Mouse (Mus musculus) stomach, embryonic 16.5 days (tissue): ENCODE measurements at regions not wholly inside any gene's neighbourhood (a gene's known extent, or its start where the extent isn't known, plus 50 kb on each side); places are given as distances from the start of the nearest gene placed in this dataset.

Experiments
- ATAC-seq: fragments of 200-750 bp; cut with Nextera tagmentation; 2 replicates; pipeline ENCODE4 v1.8.0; 2017; ENCODE audit warnings: moderate number of reproducible peaks, moderate TSS enrichment; ENCODE audit not compliant: insufficient read depth, low FRiP score
- H3K27ac ChIP-seq: fragments of 300-500 bp; sonication (generic); 2 replicates; pipeline ENCODE4 v1.5.1; 2014; ENCODE audit warnings: low read length
- H3K27me3 ChIP-seq: fragments of 300-500 bp; sonication (generic); 2 replicates; pipeline ENCODE4 v1.6.1; 2014; ENCODE audit warnings: low read length, control low read depth, mixed read lengths; ENCODE audit not compliant: control insufficient read depth, insufficient read depth
- H3K36me3 ChIP-seq: fragments of 300-500 bp; sonication (generic); 2 replicates; pipeline ENCODE4 v1.6.1; 2014; ENCODE audit warnings: low read length; ENCODE audit not compliant: control insufficient read depth, insufficient read depth
- H3K4me1 ChIP-seq: fragments of 300-500 bp; sonication (generic); 2 replicates; pipeline ENCODE4 v1.6.1; 2014; ENCODE audit warnings: low read length, control low read depth, mixed read lengths; ENCODE audit not compliant: control insufficient read depth, insufficient read depth
- H3K4me2 ChIP-seq: fragments of 300-500 bp; sonication (generic); 2 replicates; pipeline ENCODE4 v1.6.1; 2014; ENCODE audit warnings: low read depth, low read length, mixed read lengths
- H3K4me3 ChIP-seq: fragments of 300-500 bp; sonication (generic); replicated peaks from 2 replicates; pipeline ENCODE4 v1.5.1; 2014; ENCODE audit warnings: mild to moderate bottlenecking, low read length
- H3K9ac ChIP-seq: fragments of 300-500 bp; sonication (generic); 2 replicates; pipeline ENCODE4 v1.6.1; 2014; ENCODE audit warnings: low read length
- H3K9me3 ChIP-seq: fragments of 300-500 bp; sonication (generic); replicated peaks from 2 replicates; pipeline ENCODE4 v1.6.1; 2016; ENCODE audit warnings: low read length, control low read depth; ENCODE audit not compliant: control insufficient read depth
- whole genome bisulfite sequencing: fragments of 180-500 bp; shearing (Covaris S2); extraction: QIAGEN DNeasy Blood & Tissue Kit; methylation state at CpG from one replicate; pipeline ENCODE4 v1.1.7; 2014; 5-methylcytosine and 5-hydroxymethylcytosine counted together

DNA sequence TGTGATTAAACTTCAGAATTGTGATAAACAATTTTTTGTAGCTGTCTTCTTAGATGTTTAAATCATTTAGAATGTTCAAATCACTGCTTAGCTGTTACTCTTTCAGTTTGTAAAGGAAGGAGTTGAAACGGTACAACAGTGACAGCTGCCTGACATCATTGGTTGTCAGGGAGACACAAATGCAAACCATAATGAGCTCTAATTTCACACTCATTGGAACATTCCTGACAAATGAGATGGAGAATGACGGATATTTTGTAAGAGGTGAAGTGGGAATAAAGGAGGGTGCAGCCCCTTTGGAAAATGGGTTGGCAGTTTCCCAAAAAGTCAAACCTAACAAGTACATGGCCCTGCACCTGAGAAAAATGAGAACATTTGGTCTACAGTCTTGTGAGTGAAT is 62.5 kb downstream of the Rad51ap2 start:
- no peak overlapping the region for H3K4me3 ChIP-seq
- 39% methylated on average over 2 of the region's 2 CpGs for WGBS
- H3K9ac ChIP-seq: no peak overlapping the region
- no peak overlapping the region for H3K27ac ChIP-seq
- H3K4me2 ChIP-seq: no peak overlapping the region
- H3K9me3 ChIP-seq: no peaks in the 10 kb centered on the region
- no peak for ATAC-seq
- H3K27me3 ChIP-seq: no peaks in the 10 kb centered on the region
- H3K36me3 ChIP-seq: no peaks in the 10 kb centered on the region
- no peaks in the 10 kb centered on the region for H3K4me1 ChIP-seq

DNA sequence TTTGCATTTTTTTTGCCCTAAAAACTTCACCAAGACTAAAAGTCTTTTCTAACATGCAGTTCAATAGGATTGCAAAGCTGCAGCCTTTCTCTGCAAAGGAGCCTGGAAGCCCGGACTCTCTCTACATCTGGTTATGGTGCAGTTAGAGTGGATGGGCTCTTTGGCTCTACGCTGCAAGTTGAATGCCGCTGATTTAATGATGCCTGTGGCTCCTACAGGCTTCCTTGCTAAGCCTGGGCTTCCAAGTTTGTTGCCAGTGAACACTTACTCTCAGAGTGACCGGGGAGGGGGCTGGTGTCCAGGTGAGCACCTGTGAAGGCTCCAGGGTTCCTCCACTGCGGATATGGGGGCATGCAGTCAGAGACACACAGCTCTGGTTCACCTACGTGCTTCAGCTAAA is 107.0 kb downstream of the Rad51ap2 start:
- no peaks in the 10 kb centered on the region for H3K27me3 ChIP-seq
- ATAC-seq: no peak
- no peak overlapping the region for H3K4me3 ChIP-seq
- H3K27ac ChIP-seq: no peak overlapping the region
- no peaks in the 10 kb centered on the region for H3K9me3 ChIP-seq
- WGBS: 85% methylated on average over 6 of the region's 6 CpGs
- no peaks in the 10 kb centered on the region for H3K36me3 ChIP-seq
- H3K4me1 ChIP-seq: no peaks in the 10 kb centered on the region
- H3K4me2 ChIP-seq: no peak overlapping the region
- H3K9ac ChIP-seq: no peak overlapping the region

GRCm38 (mm10) chr12:11570160-11570559 is 114.3 kb downstream of the Rad51ap2 start:
- Histone ChIP-seq H3K9ac (no peak overlapping the region), H3K4me1 (no peaks in the 10 kb centered on the region), H3K4me2 (no peak overlapping the region), H3K27me3 (no peaks in the 10 kb centered on the region), H3K9me3 (no peaks in the 10 kb centered on the region), H3K27ac (no peak overlapping the region), H3K4me3 (no peak overlapping the region), H3K36me3 (no peaks in the 10 kb centered on the region)
- ATAC-seq: no peak
- 78% methylated on average over 1 of the region's 1 CpGs for WGBS

DNA sequence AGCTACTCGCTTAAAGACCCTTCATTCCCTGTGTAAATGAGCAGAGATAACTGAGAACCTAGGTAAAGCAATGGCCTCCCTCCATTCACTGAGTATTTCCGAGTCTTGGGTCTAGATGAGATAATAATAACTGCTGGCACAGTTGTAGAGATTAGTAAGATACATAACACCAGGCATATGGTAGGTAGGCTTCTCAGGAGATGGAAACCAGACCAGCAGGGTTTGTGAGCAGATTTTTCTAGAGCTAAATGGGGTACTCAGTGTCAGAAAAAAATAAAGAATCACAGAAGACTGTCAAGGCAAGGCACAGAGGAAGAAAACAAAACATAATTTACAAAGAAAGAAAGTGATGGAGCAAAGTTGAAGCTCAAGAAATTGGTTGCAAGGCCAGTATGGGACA is 148.1 kb downstream of the Rad51ap2 start:
- Histone ChIP-seq H3K4me1 (no peaks in the 10 kb centered on the region), H3K27ac (no peak overlapping the region), H3K4me2 (no peak overlapping the region), H3K36me3 (no peaks in the 10 kb centered on the region), H3K4me3 (no peak overlapping the region), H3K9ac (no peak overlapping the region), H3K27me3 (no peaks in the 10 kb centered on the region), H3K9me3 (no peaks in the 10 kb centered on the region)
- no peak for ATAC-seq
- 68% methylated on average over 2 of the region's 2 CpGs for WGBS

DNA sequence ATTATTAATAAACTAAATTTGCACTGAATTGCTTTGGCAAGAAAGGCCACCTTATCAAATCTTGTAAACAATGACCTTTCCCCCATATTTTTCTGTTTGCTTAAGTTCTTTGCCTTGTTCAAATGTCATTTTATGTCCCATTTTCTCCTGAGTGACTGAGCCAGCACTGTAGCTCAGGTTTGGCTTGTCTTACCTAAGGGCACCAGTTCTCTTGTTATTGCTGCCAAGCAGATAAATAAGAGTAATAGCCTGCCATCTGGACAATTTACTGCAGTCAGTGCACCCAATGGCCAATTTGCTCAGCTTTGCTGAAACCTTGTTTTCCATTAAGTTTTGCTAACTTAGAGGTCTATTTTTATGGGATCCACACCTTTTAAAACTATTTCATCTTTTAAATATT is 152.9 kb downstream of the Rad51ap2 start:
- H3K9me3 ChIP-seq: no peaks in the 10 kb centered on the region

DNA sequence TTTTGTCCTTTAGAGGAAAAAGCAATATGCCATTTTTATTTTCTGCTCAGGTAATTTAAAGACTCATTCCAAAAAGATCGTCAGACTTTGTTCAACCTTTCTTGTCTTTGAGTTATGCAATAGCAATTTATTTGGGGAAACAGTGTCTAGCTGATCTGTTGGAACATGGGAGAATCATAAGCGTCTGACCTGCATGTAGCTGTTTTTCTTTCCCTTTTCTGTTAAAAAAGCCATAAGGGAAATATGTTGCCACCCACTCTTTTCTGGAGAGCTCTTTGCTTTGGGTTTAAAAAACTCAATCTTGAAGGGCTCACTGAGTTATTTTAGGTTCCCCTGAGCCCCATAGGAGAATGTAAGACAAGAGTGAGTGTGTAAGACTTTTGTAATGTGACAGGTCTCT is 155.8 kb downstream of the Rad51ap2 start:
- H3K4me3 ChIP-seq: no peak overlapping the region
- 84% methylated on average over 2 of the region's 2 CpGs for WGBS
- H3K9me3 ChIP-seq: no peaks in the 10 kb centered on the region
- no peaks in the 10 kb centered on the region for H3K4me1 ChIP-seq
- no peaks in the 10 kb centered on the region for H3K36me3 ChIP-seq
- ATAC-seq: no peak
- H3K27me3 ChIP-seq: no peaks in the 10 kb centered on the region
- H3K27ac ChIP-seq: no peak overlapping the region
- no peak overlapping the region for H3K4me2 ChIP-seq
- no peak overlapping the region for H3K9ac ChIP-seq

More for the DNA sequence above, 152.9 kb downstream of the Rad51ap2 start:
- ATAC-seq: no peak
- Histone ChIP-seq H3K4me1 (no peaks in the 10 kb centered on the region), H3K36me3 (no peaks in the 10 kb centered on the region), H3K4me2 (no peak overlapping the region), H3K4me3 (no peak overlapping the region), H3K9ac (no peak overlapping the region), H3K27me3 (no peaks in the 10 kb centered on the region), H3K27ac (no peak overlapping the region)

- Histone ChIP-seq H3K27ac (no peak overlapping the region), H3K9me3 (no peaks in the 10 kb centered on the region), H3K9ac (no peak overlapping the region), H3K4me2 (no peak overlapping the region), H3K27me3 (no peaks in the 10 kb centered on the region), H3K4me3 (no peak overlapping the region), H3K4me1 (no peaks in the 10 kb centered on the region), H3K36me3 (no peaks in the 10 kb centered on the region)
- peak; percentile 29; the same call in 1 of the 2 replicates for ATAC-seq
- 72% methylated on average over 2 of the region's 2 CpGs for WGBS
Observed at GRCm38 (mm10) chr12:11615237-11615636, 159.4 kb downstream of the Rad51ap2 start.

DNA sequence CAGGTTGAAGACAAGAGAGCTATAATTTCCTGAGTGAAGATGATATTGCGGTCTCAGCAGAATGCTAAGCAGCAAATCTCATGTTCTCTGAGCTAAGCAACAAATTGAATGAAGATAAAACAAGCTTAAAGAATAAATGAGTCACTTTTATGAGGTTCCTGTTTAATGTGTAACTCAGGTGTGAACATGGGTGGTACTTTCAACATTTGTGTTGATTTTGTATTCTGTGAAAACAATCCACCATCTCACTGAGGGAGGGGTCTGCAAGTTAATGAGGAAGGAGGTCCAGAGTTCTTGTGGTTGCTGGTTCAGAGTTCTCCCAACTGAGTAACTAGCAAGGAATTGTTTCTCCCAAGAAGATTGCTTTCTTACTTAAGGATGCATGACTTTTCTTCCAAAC is 167.7 kb downstream of the Rad51ap2 start:
- H3K4me2 ChIP-seq: no peak overlapping the region
- H3K27me3 ChIP-seq: no peaks in the 10 kb centered on the region
- H3K4me3 ChIP-seq: no peak overlapping the region
- no peak overlapping the region for H3K27ac ChIP-seq
- no peak for ATAC-seq
- H3K9ac ChIP-seq: no peak overlapping the region
- no peaks in the 10 kb centered on the region for H3K4me1 ChIP-seq
- no peaks in the 10 kb centered on the region for H3K36me3 ChIP-seq
- H3K9me3 ChIP-seq: no peaks in the 10 kb centered on the region
- 62% methylated on average over 1 of the region's 1 CpGs for WGBS

DNA sequence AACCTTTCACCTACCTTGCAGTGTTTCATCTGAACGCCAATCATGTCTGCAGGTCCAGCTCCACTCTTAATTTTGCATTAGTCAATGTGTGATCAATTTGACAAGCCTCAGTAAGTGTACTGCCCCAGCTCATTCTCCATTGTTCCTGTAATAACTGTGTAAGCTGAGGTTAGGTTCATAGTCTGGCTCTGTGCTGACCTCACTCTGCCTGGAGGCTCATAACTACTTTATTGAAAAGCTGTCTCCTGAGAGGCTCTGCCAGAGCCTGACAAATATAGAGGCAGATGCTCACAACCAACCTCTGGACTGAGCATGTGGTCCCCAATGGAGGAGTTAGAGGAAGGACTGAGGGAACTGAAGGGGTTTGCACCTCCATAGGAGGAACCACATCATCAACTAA is 174.3 kb downstream of the Rad51ap2 start:
- 71% methylated on average over 1 of the region's 1 CpGs for WGBS
- Histone ChIP-seq H3K36me3 (no peaks in the 10 kb centered on the region), H3K9ac (no peak overlapping the region), H3K27ac (no peak overlapping the region), H3K9me3 (no peaks in the 10 kb centered on the region), H3K4me1 (no peaks in the 10 kb centered on the region), H3K4me3 (no peak overlapping the region), H3K4me2 (no peak overlapping the region), H3K27me3 (no peaks in the 10 kb centered on the region)
- no peak for ATAC-seq

DNA sequence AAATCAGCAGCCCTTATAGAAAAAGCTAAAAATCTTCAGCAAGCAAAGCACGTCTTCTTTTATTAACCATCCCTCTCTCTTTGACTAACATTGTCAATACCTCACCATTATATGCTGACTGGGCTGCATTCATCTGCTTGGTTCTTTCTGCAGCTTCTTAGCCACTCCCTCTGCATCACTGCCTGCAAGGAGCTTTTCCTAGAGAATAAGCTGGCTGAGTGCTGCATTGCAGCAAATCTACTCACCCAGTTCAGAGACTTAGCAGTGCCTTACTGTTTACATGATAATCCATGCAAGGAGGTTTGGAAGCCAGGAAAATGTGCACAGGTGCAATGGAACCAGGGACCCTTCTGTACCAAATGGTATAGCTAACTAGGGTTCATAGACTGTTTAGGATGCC is 175.9 kb downstream of the Rad51ap2 start:
- ATAC-seq: no peak
- Histone ChIP-seq H3K9me3 (no peaks in the 10 kb centered on the region), H3K4me1 (no peaks in the 10 kb centered on the region), H3K4me3 (no peak overlapping the region), H3K27ac (no peak overlapping the region), H3K4me2 (no peak overlapping the region), H3K27me3 (no peaks in the 10 kb centered on the region), H3K36me3 (no peaks in the 10 kb centered on the region), H3K9ac (no peak overlapping the region)
- WGBS: 73% methylated on average over 1 of the region's 1 CpGs
